Mouse (Mus musculus) bone marrow macrophage, adult 2 months (primary cell): ENCODE data around the gene Rinl.

Experiments
- CTCF ChIP-seq: IDR thresholded peaks from 2 replicates; pipeline ENCODE4 v1.5.1; 2012; ENCODE audit warnings: low read depth, mild to moderate bottlenecking, low read length, moderate library complexity
- POLR2A ChIP-seq: IDR thresholded peaks from 2 replicates; pipeline ENCODE4 v1.6.1; 2012; ENCODE audit warnings: mild to moderate bottlenecking, low read depth, low read length, borderline replicate concordance

- TF ChIP-seq POLR2A (no peak), CTCF (no peak)
Measured at GRCm38 (mm10) chr7:28822993-28823903, 34.5 kb downstream of the Rinl start.
